Mouse (Mus musculus) cortical plate, adult 2 months (tissue): ENCODE data around the gene Rae1.

Experiments
- CTCF ChIP-seq: fragments of 200-500 bp; IDR thresholded peaks from 2 replicates; pipeline ENCODE4 v1.5.1; 2011; ENCODE audit warnings: mild to moderate bottlenecking, control low read depth, low read length; ENCODE audit not compliant: insufficient read depth; ENCODE audit errors: extremely low read depth
- POLR2A ChIP-seq: fragments of 200-500 bp; IDR thresholded peaks from 2 replicates; pipeline ENCODE4 v1.6.1; 2011; ENCODE audit warnings: mild to moderate bottlenecking, low read length, control low read depth; ENCODE audit not compliant: insufficient read depth; ENCODE audit errors: extremely low read depth

- TF ChIP-seq CTCF, result no peak
- no peak for TF ChIP-seq POLR2A
Measured at GRCm38 (mm10) chr2:173027169-173027823, 27.4 kb downstream of the Rae1 start.
